Comparison of ENCODE assay signal across 8 mouse cellular contexts in the genomic region with DNA sequence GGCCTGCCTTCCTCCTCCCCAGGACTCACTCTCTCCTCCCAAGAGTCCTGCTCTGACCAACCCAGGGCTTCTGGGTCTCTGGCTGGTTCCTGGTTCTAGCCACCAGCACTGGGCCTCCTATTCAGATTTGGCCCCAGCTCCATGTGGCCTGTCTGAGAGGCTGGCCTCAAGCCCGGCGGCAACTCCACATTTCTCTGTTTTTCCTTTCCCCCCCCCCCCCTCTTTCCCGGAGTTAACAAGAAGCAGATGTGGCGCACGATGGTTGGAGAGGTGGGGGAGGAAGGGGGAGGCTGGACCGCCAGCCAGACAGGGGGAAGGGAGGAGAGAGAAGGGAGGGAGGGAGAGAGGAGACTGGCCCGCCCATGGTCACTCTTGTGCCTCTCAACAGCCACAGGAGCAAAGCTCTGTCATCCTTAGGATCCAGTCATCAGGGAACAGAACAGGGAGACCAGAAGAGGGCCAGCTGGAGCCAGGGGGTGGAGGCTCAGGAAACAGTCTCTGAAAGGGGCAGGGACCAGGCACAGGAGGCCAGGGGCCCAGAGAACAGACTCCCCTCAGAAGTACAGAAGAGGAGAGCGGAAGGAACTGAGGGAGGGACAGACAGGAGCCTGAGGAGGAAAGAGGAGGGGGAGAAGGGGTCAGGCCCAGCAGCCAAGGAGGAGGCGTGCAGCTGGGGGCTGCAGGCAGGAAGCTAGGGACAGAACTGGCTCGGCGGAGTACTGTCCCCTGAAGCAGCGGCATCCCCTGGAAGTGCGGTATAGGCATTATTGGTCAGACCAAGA. TPM values are rescaled to one million over a fixed set of nuclear protein-coding genes. Genes with fewer than 3 reads are reported as not detected.
DNase-seq lines count a peak whose midpoint lies in the region; ATAC-seq lines count a peak whose summit lies in the region.

A gene (plus strand): TSS at position 343 of the 782 bp plus-strand sequence.

- H3K9ac ChIP-seq in stomach, embryonic 15.5 days = peak within 1 kb of the TSS; percentile 61

- ATAC-seq in stomach, embryonic 15.5 days (ENCODE audit: insufficient read depth, low FRiP score, low read depth) = peak; percentile 63

- H3K27ac ChIP-seq in embryonic facial prominence, embryonic 10.5 days (replicated peaks) = peak within 1 kb of the TSS; percentile 89
- H3K27ac ChIP-seq in heart, embryonic 10.5 days = peak within 1 kb of the TSS; percentile 93
- peak within 1 kb of the TSS; percentile 95 for H3K27ac ChIP-seq in stomach, embryonic 15.5 days

- DNase-seq in adipocyte (ENCODE audit: low spot score) = peak; percentile 98
- peak; percentile 94 for DNase-seq in embryonic facial prominence, embryonic 10.5 days (ENCODE audit: low spot score)
- peak; percentile 93 for DNase-seq in heart, embryonic 10.5 days (ENCODE audit: low spot score)
- peak; percentile 84 for DNase-seq in kidney, postnatal 10 days
- peak; percentile 79 to 92 for DNase-seq in lung, postnatal 4 days
- no peak for DNase-seq in B cell, adult 2 months
- DNase-seq in layer of hippocampus, postnatal 25 days (ENCODE audit: extremely low spot score in 1 of 2, low spot score in 1 of 2) = no peak

- no peaks in the 10 kb centered on the region for H3K27me3 ChIP-seq in embryonic facial prominence, embryonic 10.5 days (replicated peaks; ENCODE audit: low read depth, poor library complexity, severe bottlenecking)
- no peaks in the 10 kb centered on the region for H3K27me3 ChIP-seq in heart, embryonic 10.5 days (ENCODE audit: insufficient read depth, poor library complexity, severe bottlenecking)
- no peaks in the 10 kb centered on the region for H3K27me3 ChIP-seq in stomach, embryonic 15.5 days (replicated peaks)

- H3K4me1 ChIP-seq in embryonic facial prominence, embryonic 10.5 days = peaks cover 97% of the 10 kb centered on the region
- peaks cover 92% of the 10 kb centered on the region for H3K4me1 ChIP-seq in heart, embryonic 10.5 days
- peaks cover 64% of the 10 kb centered on the region for H3K4me1 ChIP-seq in stomach, embryonic 15.5 days

- H3K9me3 ChIP-seq in embryonic facial prominence, embryonic 10.5 days = no peaks in the 10 kb centered on the region
- no peaks in the 10 kb centered on the region for H3K9me3 ChIP-seq in heart, embryonic 10.5 days
- H3K9me3 ChIP-seq in stomach, embryonic 15.5 days = no peaks in the 10 kb centered on the region

- peaks cover 17% of the 10 kb centered on the region for H3K36me3 ChIP-seq in embryonic facial prominence, embryonic 10.5 days (replicated peaks)
- H3K36me3 ChIP-seq in heart, embryonic 10.5 days = peaks cover 15% of the 10 kb centered on the region
- H3K36me3 ChIP-seq in stomach, embryonic 15.5 days = peaks cover 13% of the 10 kb centered on the region

- H3K4me2 ChIP-seq in stomach, embryonic 15.5 days = peak within 1 kb of the TSS; percentile 81

- 19% methylated on average over 13 of the region's 13 CpGs for WGBS in embryonic facial prominence, embryonic 10.5 days
- 9% methylated on average over 13 of the region's 13 CpGs for WGBS in heart, embryonic 10.5 days
- 16% methylated on average over 13 of the region's 13 CpGs for WGBS in stomach, embryonic 15.5 days

- H3K4me3 ChIP-seq in embryonic facial prominence, embryonic 10.5 days = peak within 1 kb of the TSS; percentile 61
- peak within 1 kb of the TSS; percentile 62 for H3K4me3 ChIP-seq in heart, embryonic 10.5 days
- peak within 1 kb of the TSS; percentile 53 for H3K4me3 ChIP-seq in stomach, embryonic 15.5 days (replicated peaks)

RNA-seq across cellular contexts. Expression of the gene that starts here (rescaled TPM):
- polyA plus RNA-seq in embryonic facial prominence, embryonic 10.5 days (2016; fragmentation: Nextera tagmentation; extraction: Ambion mirVana) = 158 and 162 TPM in 2 replicates
- 166 and 172 TPM in 2 replicates for polyA plus RNA-seq in heart, embryonic 10.5 days (2016; fragmentation: Nextera tagmentation; extraction: Ambion mirVana)
- polyA plus RNA-seq in stomach, embryonic 15.5 days (2015; fragmentation: Nextera tagmentation; extraction: Ambion mirVana) = 252 and 255 TPM in 2 replicates
- total RNA-seq in layer of hippocampus, postnatal 25 days (2021) = 1 to 10 TPM; 2.5 to 3.4 TPM

Comparison
In these comparisons a context has a peak if more than half of its experiments do, and no peak if none do; other contexts are left out.
1. DNase-seq: peak in adipocyte (single experiment), embryonic facial prominence, embryonic 10.5 days (single experiment), heart, embryonic 10.5 days (single experiment), kidney, postnatal 10 days (single experiment) and lung, postnatal 4 days (2 of 2); none in B cell, adult 2 months (0 of 2) and layer of hippocampus, postnatal 25 days (0 of 2).
2. Peak in every context shown above with its lines, with median percentiles within 50 percentile points of each other: H3K27ac ChIP-seq and H3K4me3 ChIP-seq.